Mouse (Mus musculus) myocyte (in vitro differentiated cells): Measurements from ENCODE around the gene Vps13d. TPM values are rescaled to one million over a fixed set of nuclear protein-coding genes. Genes with fewer than 3 reads are reported as not detected.

Source experiments
- H3K27me3 ChIP-seq: one replicate; pipeline ENCODE4 v1.6.1; 2011; ENCODE audit not compliant: control insufficient read depth, insufficient read depth, insufficient read length
- H3K36me3 ChIP-seq: one replicate; pipeline ENCODE4 v1.6.1; 2011; ENCODE audit not compliant: control insufficient read depth, insufficient read depth
- H3K4me2 ChIP-seq: one replicate; pipeline ENCODE4 v1.6.1; 2011; ENCODE audit warnings: low read depth, control low read depth
- H3K4me3 ChIP-seq: one replicate; pipeline ENCODE4 v1.5.1; 2011; ENCODE audit warnings: mild to moderate bottlenecking, control low read depth, moderate library complexity
- H3K79me2 ChIP-seq: one replicate; pipeline ENCODE4 v1.6.1; 2011; ENCODE audit not compliant: control insufficient read depth, insufficient read depth
- H3ac ChIP-seq: one replicate; pipeline ENCODE4 v1.6.1; 2011; ENCODE audit not compliant: control insufficient read depth, insufficient read length
- CEBPB ChIP-seq: IDR thresholded peaks from 2 replicates; pipeline ENCODE4 v1.6.1; 2011; ENCODE audit warnings: mild to moderate bottlenecking, moderate library complexity; ENCODE audit not compliant: poor library complexity, insufficient read depth, severe bottlenecking
- E2F4 ChIP-seq: IDR thresholded peaks from one replicate; pipeline ENCODE4 v1.6.1; 2011; ENCODE audit warnings: mild to moderate bottlenecking, control low read depth, moderate library complexity; ENCODE audit not compliant: insufficient read depth
- MAX ChIP-seq: IDR thresholded peaks from one replicate; pipeline ENCODE4 v1.6.1; 2011; ENCODE audit warnings: low read depth, mild to moderate bottlenecking, control low read depth
- MYOD1 ChIP-seq, 3 experiments: IDR thresholded peaks; one replicate each; pipeline ENCODE4 v1.6.1; 2011; ENCODE audit warnings: control low read depth in 2 of 3, low read depth in 2 of 3, mild to moderate bottlenecking in 2 of 3, moderate library complexity in 1 of 3; ENCODE audit not compliant: insufficient read length in 2 of 3, control insufficient read depth in 1 of 3
- MYOG ChIP-seq, 3 experiments: IDR thresholded peaks; one replicate each; pipeline ENCODE4 v1.6.1; 2011; ENCODE audit warnings: control low read depth in 2 of 3, low read depth in 2 of 3, mild to moderate bottlenecking in 2 of 3; ENCODE audit not compliant: insufficient read length in 2 of 3, control insufficient read depth in 1 of 3, insufficient read depth in 1 of 3
- POLR2A ChIP-seq: IDR thresholded peaks from one replicate; pipeline ENCODE4 v1.6.1; 2011; ENCODE audit warnings: low read depth, mild to moderate bottlenecking, control low read depth, moderate library complexity; ENCODE audit not compliant: insufficient read length
- POLR2AphosphoS2 ChIP-seq: IDR thresholded peaks from one replicate; pipeline ENCODE4 v1.6.1; 2011; ENCODE audit warnings: low read depth, control low read depth; ENCODE audit not compliant: insufficient read length
- REST ChIP-seq: IDR thresholded peaks from one replicate; pipeline ENCODE4 v1.6.1; 2011; ENCODE audit warnings: mild to moderate bottlenecking, control low read depth, moderate library complexity; ENCODE audit not compliant: insufficient read depth, insufficient read length
- SRF ChIP-seq: IDR thresholded peaks from one replicate; pipeline ENCODE4 v1.6.1; 2011; ENCODE audit warnings: low read depth; ENCODE audit not compliant: control insufficient read depth, insufficient read length
- TCF12 ChIP-seq: IDR thresholded peaks from one replicate; pipeline ENCODE4 v1.6.1; 2011; ENCODE audit warnings: mild to moderate bottlenecking, control low read depth; ENCODE audit not compliant: poor library complexity, insufficient read depth, severe bottlenecking
- TCF3 ChIP-seq: IDR thresholded peaks from one replicate; pipeline ENCODE4 v1.6.1; 2011; ENCODE audit warnings: low read depth, control low read depth; ENCODE audit not compliant: insufficient read length
- USF1 ChIP-seq: IDR thresholded peaks from one replicate; pipeline ENCODE4 v1.6.1; 2011; ENCODE audit warnings: low read depth, mild to moderate bottlenecking, control low read depth, moderate library complexity
- polyA plus RNA-seq: library from polyadenylated mRNA; unstranded; fragments of >200 nt; fragmentation: generic; extraction: Trizol; gene quantifications from one replicate; pipeline ENCODE4 v1.2.1, GENCODE M21; 2012; ENCODE audit warnings: missing spikeins

Gene Vps13d
- polyA plus RNA-seq, 1 experiment = 20.0 TPM

DNA sequence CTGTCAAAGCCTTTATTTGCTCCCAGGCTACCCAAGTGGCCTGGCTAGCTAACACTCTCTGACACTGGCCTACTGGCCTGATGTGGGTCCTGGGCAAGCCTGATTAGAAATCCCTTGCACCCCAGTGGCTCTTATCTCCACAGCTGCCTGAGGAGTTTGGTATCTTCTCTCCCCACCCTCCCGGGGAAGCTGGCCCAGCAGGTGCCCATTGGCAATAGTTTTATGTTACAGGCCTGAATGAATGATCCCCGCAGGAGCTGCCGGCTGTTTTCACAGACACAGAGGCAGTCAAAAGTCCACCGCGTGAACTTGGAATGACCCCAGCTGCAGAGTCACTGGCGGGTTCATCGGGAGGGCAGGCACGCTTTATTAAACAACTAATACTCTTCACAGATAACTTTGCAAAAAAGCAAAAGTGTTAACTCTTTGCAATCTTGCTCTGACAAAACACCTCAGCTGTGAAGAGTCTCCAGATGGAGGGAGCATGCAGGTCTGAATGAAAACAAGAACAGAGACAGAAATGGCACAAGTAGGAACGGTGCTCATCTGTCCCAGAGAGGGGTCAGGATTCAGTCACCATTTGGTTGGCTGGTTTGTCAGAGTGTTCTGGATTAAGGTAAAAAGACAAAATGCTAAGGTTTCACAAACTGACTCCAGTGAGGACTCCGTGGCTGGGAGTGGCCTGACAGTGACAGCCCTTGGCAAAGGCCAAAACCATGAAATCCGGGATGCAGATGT lies 160.1 kb downstream of the Vps13d start:
- peaks cover 17% of the 10 kb centered on the region for H3K36me3 ChIP-seq
- TF ChIP-seq E2F4 (no peak), MYOD1 (IDR thresholded peaks at IDR 0.05; ENCODE audit: control insufficient read depth in 1 of 3, insufficient read length in 2 of 3, low read depth in 2 of 3) (no peak), MYOG (IDR thresholded peaks at IDR 0.05; ENCODE audit: control insufficient read depth in 1 of 3, insufficient read depth in 1 of 3, insufficient read length in 2 of 3, low read depth in 2 of 3) (no peak), REST (no peak), TCF12 (no peak), POLR2AphosphoS2 (no peak)
- H3K27me3 ChIP-seq = no peaks in the 10 kb centered on the region
- H3K4me3 ChIP-seq = no peak overlapping the region
- no peak overlapping the region for H3ac ChIP-seq
- H3K79me2 ChIP-seq = no peaks in the 10 kb centered on the region
- no peak overlapping the region for H3K4me2 ChIP-seq

DNA sequence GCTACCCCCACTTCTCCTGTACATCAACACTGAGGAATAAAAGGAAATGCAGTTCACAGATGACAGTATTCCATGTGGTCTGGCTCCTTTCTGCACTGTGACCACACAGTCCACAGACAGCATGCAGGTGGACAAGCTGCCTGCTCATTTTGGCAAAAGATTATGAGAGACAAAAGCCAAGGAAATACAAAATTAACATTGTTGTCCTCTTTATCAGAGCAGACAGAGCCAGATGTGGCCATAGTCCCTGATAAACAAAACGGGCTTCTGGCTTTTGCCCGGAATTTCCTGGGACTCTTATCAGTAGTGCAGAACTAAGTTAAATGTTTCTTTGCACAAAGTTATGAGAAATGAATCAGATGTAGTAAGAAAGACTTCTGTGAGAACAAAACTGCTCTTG lies 161.4 kb downstream of the Vps13d start:
- H3K4me2 ChIP-seq = no peak overlapping the region
- no peak overlapping the region for H3K4me3 ChIP-seq
- H3K79me2 ChIP-seq = no peaks in the 10 kb centered on the region
- no peaks in the 10 kb centered on the region for H3K27me3 ChIP-seq
- no peak overlapping the region for H3ac ChIP-seq
- peaks cover 8% of the 10 kb centered on the region for H3K36me3 ChIP-seq
- TF ChIP-seq POLR2A = no peak
- TF ChIP-seq TCF12 = no peak
- TF ChIP-seq CEBPB = no peak
- no peak for TF ChIP-seq SRF
- TF ChIP-seq MAX = no peak
- TF ChIP-seq E2F4 = no peak
- no peak for TF ChIP-seq USF1
- TF ChIP-seq MYOD1 (IDR thresholded peaks at IDR 0.05; ENCODE audit: control insufficient read depth in 1 of 3, insufficient read length in 2 of 3, low read depth in 2 of 3) = no peak
- TF ChIP-seq REST = no peak
- TF ChIP-seq POLR2AphosphoS2 = no peak
- TF ChIP-seq MYOG (IDR thresholded peaks at IDR 0.05; ENCODE audit: control insufficient read depth in 1 of 3, insufficient read depth in 1 of 3, insufficient read length in 2 of 3, low read depth in 2 of 3) = no peak
- no peak for TF ChIP-seq TCF3

DNA sequence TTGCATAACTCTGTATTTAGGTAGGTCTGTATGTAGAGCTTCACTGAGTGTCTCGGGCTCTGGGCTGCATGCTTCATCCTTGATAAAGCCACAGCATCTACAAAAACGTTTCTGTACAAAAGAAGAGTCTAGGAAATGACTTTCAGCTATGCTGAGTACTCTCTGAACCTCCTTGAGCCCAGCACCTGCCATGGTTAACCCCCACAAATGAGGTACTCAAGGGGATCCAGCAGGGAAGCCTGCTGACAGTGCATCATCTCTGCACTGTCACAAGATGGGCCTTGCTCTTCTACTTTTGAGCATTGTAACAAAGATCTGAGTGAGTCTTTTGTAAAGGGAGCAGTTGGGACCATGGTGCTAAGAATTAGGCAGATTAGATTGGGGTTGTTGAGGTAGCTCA lies 162.2 kb downstream of the Vps13d start:
- H3K36me3 ChIP-seq = peaks cover 8% of the 10 kb centered on the region
- TF ChIP-seq POLR2AphosphoS2 = no peak
- no peak for TF ChIP-seq USF1
- TF ChIP-seq E2F4 = no peak
- TF ChIP-seq REST = no peak
- TF ChIP-seq TCF12 = no peak
- TF ChIP-seq TCF3 = no peak
- no peaks in the 10 kb centered on the region for H3K79me2 ChIP-seq
- H3K4me2 ChIP-seq = no peak overlapping the region
- H3K27me3 ChIP-seq = no peaks in the 10 kb centered on the region
- H3K4me3 ChIP-seq = no peak overlapping the region
- H3ac ChIP-seq = no peak overlapping the region

GRCm38 (mm10) chr4:145031510-145031909 lies 163.3 kb downstream of the Vps13d start:
- no peak for TF ChIP-seq E2F4
- TF ChIP-seq MYOG (IDR thresholded peaks at IDR 0.05; ENCODE audit: control insufficient read depth in 1 of 3, insufficient read depth in 1 of 3, insufficient read length in 2 of 3, low read depth in 2 of 3) = no peak
- no peak for TF ChIP-seq POLR2AphosphoS2
- TF ChIP-seq TCF3 = no peak
- TF ChIP-seq MYOD1 (IDR thresholded peaks at IDR 0.05; ENCODE audit: control insufficient read depth in 1 of 3, insufficient read length in 2 of 3, low read depth in 2 of 3) = no peak
- no peak for TF ChIP-seq USF1
- TF ChIP-seq CEBPB = no peak
- no peak for TF ChIP-seq REST
- TF ChIP-seq SRF = no peak
- TF ChIP-seq TCF12 = no peak
- TF ChIP-seq MAX = no peak
- TF ChIP-seq POLR2A = no peak
- Histone ChIP-seq H3K79me2 (no peaks in the 10 kb centered on the region), H3ac (no peak overlapping the region), H3K4me2 (no peak overlapping the region), H3K27me3 (no peaks in the 10 kb centered on the region), H3K36me3 (peaks cover 3% of the 10 kb centered on the region), H3K4me3 (no peak overlapping the region)

DNA sequence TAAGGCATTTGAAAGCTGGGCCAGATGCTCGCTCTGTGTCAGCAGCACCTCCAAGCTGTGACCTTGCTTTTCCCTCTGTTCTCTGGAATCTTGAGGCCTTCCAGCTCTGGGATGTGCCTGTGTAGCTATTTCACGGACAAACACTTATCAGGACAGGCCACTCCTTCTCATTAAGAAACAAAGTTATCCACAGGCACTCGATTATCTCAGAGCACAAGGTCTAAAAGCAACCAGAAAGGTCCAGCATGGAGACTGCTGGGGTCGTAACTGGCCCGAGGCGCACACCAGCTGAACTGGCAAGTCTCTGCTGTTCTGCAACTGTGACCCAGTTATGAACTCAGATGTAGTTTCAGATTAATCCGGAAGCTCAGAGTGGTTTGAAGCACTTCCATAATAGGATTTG lies 168.4 kb downstream of the Vps13d start:
- TF ChIP-seq CEBPB (no peak), MYOG (IDR thresholded peaks at IDR 0.05; ENCODE audit: control insufficient read depth in 1 of 3, insufficient read depth in 1 of 3, insufficient read length in 2 of 3, low read depth in 2 of 3) (no peak), TCF3 (no peak), USF1 (no peak), POLR2AphosphoS2 (no peak), TCF12 (no peak), POLR2A (no peak), SRF (no peak), MYOD1 (IDR thresholded peaks at IDR 0.05; ENCODE audit: control insufficient read depth in 1 of 3, insufficient read length in 2 of 3, low read depth in 2 of 3) (no peak), REST (no peak), MAX (no peak), E2F4 (no peak)
- H3K36me3 ChIP-seq = no peaks in the 10 kb centered on the region
- no peak overlapping the region for H3ac ChIP-seq
- H3K4me2 ChIP-seq = no peak overlapping the region
- no peak overlapping the region for H3K4me3 ChIP-seq
- no peaks in the 10 kb centered on the region for H3K79me2 ChIP-seq
- H3K27me3 ChIP-seq = no peaks in the 10 kb centered on the region
